Mouse (Mus musculus) heart, embryonic 11.5 days (tissue): ENCODE measurements around the gene Dscam. TPM values are rescaled to one million over a fixed set of nuclear protein-coding genes. Genes with fewer than 3 reads are reported as not detected.

Experiments
- ATAC-seq: fragments of 200-750 bp; cut with Nextera tagmentation; replicated peaks from 2 replicates; pipeline ENCODE4 v1.8.0; 2017; ENCODE audit warnings: moderate library complexity; ENCODE audit not compliant: insufficient number of reproducible peaks, low FRiP score, low TSS enrichment
- H3K27ac ChIP-seq: fragments of 300-500 bp; sonication (generic); 2 replicates; pipeline ENCODE4 v1.5.1; 2014; ENCODE audit warnings: mild to moderate bottlenecking, low read depth, low read length
- H3K27me3 ChIP-seq: fragments of 300-500 bp; sonication (generic); 2 replicates; pipeline ENCODE4 v1.6.1; 2014; ENCODE audit warnings: mild to moderate bottlenecking, low read length, mixed read lengths; ENCODE audit not compliant: control insufficient read depth, insufficient read depth
- H3K36me3 ChIP-seq: fragments of 300-500 bp; sonication (generic); 2 replicates; pipeline ENCODE4 v1.6.1; 2014; ENCODE audit warnings: mild to moderate bottlenecking, low read length, moderate library complexity, mixed read lengths; ENCODE audit not compliant: control insufficient read depth, insufficient read depth
- H3K4me1 ChIP-seq: fragments of 300-500 bp; sonication (generic); 2 replicates; pipeline ENCODE4 v1.6.1; 2014; ENCODE audit warnings: low read length; ENCODE audit not compliant: control insufficient read depth, insufficient read depth
- H3K4me2 ChIP-seq: fragments of 300-500 bp; sonication (generic); 2 replicates; pipeline ENCODE4 v1.6.1; 2014; ENCODE audit warnings: mild to moderate bottlenecking, moderate library complexity
- H3K4me3 ChIP-seq: fragments of 300-500 bp; sonication (generic); 2 replicates; pipeline ENCODE4 v1.5.1; 2014; ENCODE audit warnings: low read depth, low read length
- H3K9ac ChIP-seq: fragments of 300-500 bp; sonication (generic); 2 replicates; pipeline ENCODE4 v1.6.1; 2014; ENCODE audit warnings: mild to moderate bottlenecking, low read depth, low read length, moderate library complexity
- H3K9me3 ChIP-seq: fragments of 300-500 bp; sonication (generic); replicated peaks from 2 replicates; pipeline ENCODE4 v1.6.1; 2016; ENCODE audit warnings: low read length; ENCODE audit not compliant: control insufficient read depth
- WGBS: fragments of 180-500 bp; shearing (Covaris S2); extraction: QIAGEN DNeasy Blood & Tissue Kit; methylation state at CpG from one replicate; pipeline ENCODE4 v1.1.7; 2014; ENCODE audit not compliant: insufficient replicate concordance; 5-methylcytosine and 5-hydroxymethylcytosine counted together
- polyA plus RNA-seq: library from polyadenylated mRNA; unstranded; fragments of >200 nt; fragmentation: Nextera tagmentation; extraction: Ambion mirVana; gene quantifications from 2 replicates; pipeline ENCODE4 v1.2.1, GENCODE M21; 2014

The Dscam gene
- polyA plus RNA-seq, 1 experiment from 2014 or later = 0.10 TPM

DNA sequence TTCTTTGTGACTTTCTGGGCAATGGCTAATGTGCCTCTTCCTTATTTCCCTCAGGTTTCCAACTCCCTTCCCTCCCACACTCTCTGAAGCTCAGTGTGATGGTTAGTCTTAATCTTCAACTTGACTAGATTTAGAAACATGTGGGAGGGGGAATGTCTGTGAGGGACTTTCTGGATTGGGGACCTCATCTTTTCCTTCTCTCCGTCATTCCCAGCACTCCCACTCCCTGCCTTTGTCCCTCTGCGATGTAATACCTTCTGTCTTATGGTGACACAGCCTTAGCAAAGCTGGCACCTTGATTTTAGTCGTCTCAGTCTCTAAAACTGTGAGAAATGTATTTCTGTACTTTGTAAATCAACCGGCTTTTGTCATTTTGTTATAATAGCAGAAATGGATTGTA, 615.1 kb downstream of the Dscam start:
- no peaks in the 10 kb centered on the region for H3K36me3 ChIP-seq
- 69% methylated on average over 4 of the region's 4 CpGs for WGBS
- H3K27ac ChIP-seq = no peak overlapping the region
- no peak overlapping the region for H3K4me3 ChIP-seq
- H3K9ac ChIP-seq = no peak overlapping the region
- H3K4me1 ChIP-seq = no peaks in the 10 kb centered on the region
- no peak for ATAC-seq
- no peaks in the 10 kb centered on the region for H3K9me3 ChIP-seq
- no peak overlapping the region for H3K4me2 ChIP-seq
- H3K27me3 ChIP-seq = no peaks in the 10 kb centered on the region

DNA sequence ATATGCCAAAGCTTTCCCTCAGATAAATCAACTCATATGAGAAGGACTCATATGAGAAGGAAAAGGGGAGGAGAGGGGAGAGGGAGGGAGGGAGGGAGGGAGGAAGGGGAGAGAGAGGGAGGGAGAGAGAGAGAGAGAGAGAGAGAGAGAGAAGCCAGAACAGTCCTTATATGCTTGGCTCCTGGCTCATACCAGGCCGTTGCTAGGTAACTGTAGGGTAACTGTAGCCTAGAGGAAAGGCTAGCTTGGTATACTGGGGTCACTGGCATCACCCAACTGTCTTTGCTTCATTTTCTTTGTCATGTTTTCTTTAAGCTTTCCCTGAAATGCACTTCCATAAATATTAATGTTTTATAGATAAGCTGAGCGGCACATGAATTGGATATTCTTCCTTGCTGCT, 617.9 kb downstream of the Dscam start:
- H3K9ac ChIP-seq = no peak overlapping the region

DNA sequence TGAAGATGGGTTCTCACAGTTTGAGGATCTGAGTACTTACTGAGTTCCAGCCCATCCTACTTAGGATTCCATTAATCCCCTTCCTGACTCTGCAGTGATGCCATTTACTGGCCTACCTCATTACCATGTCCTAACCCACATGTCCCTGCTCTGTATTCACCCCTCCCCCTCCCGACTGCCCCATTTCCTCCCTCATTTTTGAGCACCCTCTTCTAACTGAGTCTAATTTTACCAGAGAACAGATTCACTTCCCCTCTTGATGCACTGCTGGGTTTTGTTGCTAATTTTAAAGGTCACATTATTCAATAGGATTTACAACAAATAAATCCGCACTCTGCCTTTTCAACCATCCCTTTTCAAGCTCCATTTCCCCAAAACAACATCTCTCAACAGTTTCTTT, 629.5 kb downstream of the Dscam start:
- Histone ChIP-seq H3K36me3 (no peaks in the 10 kb centered on the region), H3K9ac (no peak overlapping the region), H3K4me2 (no peak overlapping the region), H3K27me3 (peaks cover 8% of the 10 kb centered on the region; the same call in 1 of the 2 replicates), H3K9me3 (no peaks in the 10 kb centered on the region), H3K4me3 (no peak overlapping the region), H3K4me1 (no peaks in the 10 kb centered on the region), H3K27ac (no peak overlapping the region)
- 76% methylated on average over 2 of the region's 2 CpGs for WGBS
- ATAC-seq = no peak

More for the DNA sequence above, 617.9 kb downstream of the Dscam start:
- ATAC-seq = no peak
- Histone ChIP-seq H3K27me3 (no peaks in the 10 kb centered on the region), H3K36me3 (no peaks in the 10 kb centered on the region), H3K4me3 (no peak overlapping the region), H3K4me1 (no peaks in the 10 kb centered on the region), H3K4me2 (no peak overlapping the region), H3K27ac (no peak overlapping the region), H3K9me3 (no peaks in the 10 kb centered on the region)
- 86% methylated on average over 2 of the region's 2 CpGs for WGBS

Other genes starting within 250 kb of the Dscam start
- gene Bace2, start 186.0 kb upstream of the Dscam start, polyA plus RNA-seq = 49.5 and 59.2 TPM in 2 replicates